Mouse (Mus musculus) layer of hippocampus, adult 2 months (tissue): ENCODE measurements around the gene Akap13. TPM values are rescaled to one million over a fixed set of nuclear protein-coding genes. Genes with fewer than 3 reads are reported as not detected.
A peak's percentile ranks its signal among the peaks of the same experiment; 100 is the strongest.

ENCODE experiments used
- DNase-seq, 2 experiments: peaks; one replicate each; pipeline ENCODE4 v3.0.0; 2022; ENCODE audit warnings: low spot score in 2 of 2
- H3K27ac ChIP-seq: fragments of 200-600 bp; 2 replicates; pipeline ENCODE4 v1.8.1; 2022
- H3K4me3 ChIP-seq: fragments of 200-600 bp; 2 replicates; pipeline ENCODE4 v1.8.1; 2022; ENCODE audit warnings: mild to moderate bottlenecking
- CTCF ChIP-seq: fragments of 200-600 bp; conservative IDR thresholded peaks from 2 replicates; pipeline ENCODE4 v1.8.1; 2022; ENCODE audit warnings: antibody characterized with exemption, mild to moderate bottlenecking, moderate library complexity
- total RNA-seq, 2 experiments: library from RNA; stranded (reverse); gene quantifications; 2 replicates each; pipeline ENCODE4 v1.2.3; 2021

Gene Akap13
- total RNA-seq, 2 experiments from 2014 or later = 66.5 to 73.6 TPM

DNA sequence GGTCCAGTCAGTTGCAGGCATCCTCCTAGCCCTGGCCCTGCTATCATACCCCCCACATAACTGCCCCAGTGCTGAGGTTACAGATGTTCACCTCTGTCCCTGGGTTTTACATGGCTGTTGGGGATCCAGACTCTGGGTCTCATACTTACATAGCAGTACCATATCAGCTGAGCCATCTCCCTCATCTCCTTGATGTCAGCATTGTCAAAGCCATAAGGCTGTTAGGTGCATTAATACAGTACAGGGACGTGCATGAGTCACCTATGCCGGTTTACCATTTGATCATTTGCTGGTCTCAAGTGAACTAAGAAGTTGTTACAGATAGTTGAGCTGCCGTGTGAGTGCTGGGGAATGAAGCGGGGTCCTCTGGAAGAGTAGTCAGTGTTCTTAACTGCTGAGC, 174.3 kb downstream of the Akap13 start:
- no peak for TF ChIP-seq CTCF
- H3K27ac ChIP-seq = no peak overlapping the region
- no peak overlapping the region for H3K4me3 ChIP-seq
- DNase-seq = no peak

DNA sequence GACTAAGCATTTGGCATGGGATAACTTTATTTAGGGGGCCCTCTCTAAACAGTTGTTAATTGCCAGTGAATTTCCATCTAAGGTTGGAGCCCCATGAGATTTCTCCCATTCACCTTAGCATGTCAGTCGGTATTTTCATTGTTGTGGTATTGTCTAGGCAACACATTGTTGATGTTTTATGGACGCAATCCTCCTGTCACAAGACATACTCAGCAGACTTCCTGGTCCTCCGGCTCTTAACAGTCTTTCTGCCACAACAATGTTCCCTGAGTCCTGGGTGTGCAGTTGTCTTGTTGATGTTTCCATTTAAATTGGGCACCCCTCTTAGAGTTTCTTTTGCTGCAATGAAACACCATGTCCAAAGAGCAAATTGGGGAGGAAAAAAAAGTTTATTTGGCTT, 177.6 kb downstream of the Akap13 start:
- no peak overlapping the region for H3K4me3 ChIP-seq
- DNase-seq = no peak
- no peak for TF ChIP-seq CTCF
- H3K27ac ChIP-seq = no peak overlapping the region

- no peak for DNase-seq
- H3K27ac ChIP-seq = no peak overlapping the region
- no peak for TF ChIP-seq CTCF
- no peak overlapping the region for H3K4me3 ChIP-seq
Measured at GRCm38 (mm10) chr7:75633393-75633792, 178.1 kb downstream of the Akap13 start.

DNA sequence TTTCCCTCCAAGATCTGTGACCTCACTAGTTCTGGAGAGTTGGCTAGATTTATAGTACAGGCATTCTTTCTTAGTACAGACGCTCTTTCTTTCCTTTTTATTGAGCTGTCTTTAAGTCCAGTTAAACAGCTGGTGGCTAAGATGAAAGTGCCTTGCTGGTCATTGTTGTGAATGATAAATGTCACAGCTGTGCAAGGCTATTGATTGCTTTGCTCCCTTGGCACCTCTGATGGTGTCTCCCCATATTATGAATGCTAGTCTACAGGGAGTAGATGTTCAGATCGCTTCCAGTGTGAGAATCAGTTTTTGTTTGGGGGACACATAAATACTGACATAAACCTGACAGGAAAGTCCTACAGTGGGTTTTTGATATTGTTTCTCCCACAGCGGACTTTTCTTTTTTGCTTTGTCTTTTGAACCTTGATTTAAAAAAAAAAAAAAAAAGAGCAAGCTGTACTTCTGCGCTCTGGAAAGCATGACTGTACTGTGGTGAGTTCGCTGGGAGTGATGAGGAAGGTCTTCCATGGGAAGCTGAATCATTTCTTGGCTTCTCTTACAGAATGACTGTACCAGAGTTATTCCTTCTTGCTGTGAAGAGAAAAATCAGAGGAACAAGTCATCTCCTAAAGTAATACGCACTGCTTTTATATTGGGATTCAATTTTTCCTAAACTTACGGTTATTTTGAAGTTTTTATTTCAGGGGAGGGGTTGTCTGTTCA, 178.6 kb downstream of the Akap13 start:
- no peak for DNase-seq
- no peak overlapping the region for H3K4me3 ChIP-seq
- TF ChIP-seq CTCF = no peak
- no peak overlapping the region for H3K27ac ChIP-seq

- Histone ChIP-seq H3K27ac (no peak overlapping the region), H3K4me3 (no peak overlapping the region)
- TF ChIP-seq CTCF = no peak
- DNase-seq = no peak
Measured at GRCm38 (mm10) chr7:75638769-75639168, 183.4 kb downstream of the Akap13 start.

GRCm38 (mm10) chr7:75639541-75639940, 184.2 kb downstream of the Akap13 start:
- H3K27ac ChIP-seq = peak overlapping the region; percentile 78; the same call in 1 of the 2 replicates

DNA sequence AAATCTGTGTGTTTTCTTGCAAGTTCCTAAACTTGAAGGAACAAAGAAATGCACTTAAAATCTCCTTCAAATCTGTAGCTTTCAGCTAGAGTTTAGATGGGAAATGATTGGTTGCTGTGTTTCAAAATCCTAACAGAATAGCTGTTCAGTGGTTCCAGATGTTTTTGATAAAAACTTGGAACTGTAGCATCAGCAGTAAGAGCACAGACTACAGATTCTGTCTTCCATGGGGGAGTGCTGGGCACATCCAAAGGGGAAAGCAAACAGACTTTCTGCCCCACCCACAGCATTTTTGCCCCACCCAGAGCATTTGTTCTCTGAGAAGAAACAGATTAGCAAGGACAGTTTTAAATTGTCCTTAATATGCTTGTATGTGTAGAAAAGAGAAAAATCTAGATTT, 184.7 kb downstream of the Akap13 start:
- TF ChIP-seq CTCF = no peak
- H3K27ac ChIP-seq = peak overlapping the region; percentile 78
- DNase-seq = no peak
- no peak overlapping the region for H3K4me3 ChIP-seq

More at GRCm38 (mm10) chr7:75639541-75639940, 184.2 kb downstream of the Akap13 start:
- no peak overlapping the region for H3K4me3 ChIP-seq
- TF ChIP-seq CTCF = peak; percentile 93
- peak; percentile 69 to 80 for DNase-seq

GRCm38 (mm10) chr7:75640671-75641070, 185.3 kb downstream of the Akap13 start:
- TF ChIP-seq CTCF = no peak

DNA sequence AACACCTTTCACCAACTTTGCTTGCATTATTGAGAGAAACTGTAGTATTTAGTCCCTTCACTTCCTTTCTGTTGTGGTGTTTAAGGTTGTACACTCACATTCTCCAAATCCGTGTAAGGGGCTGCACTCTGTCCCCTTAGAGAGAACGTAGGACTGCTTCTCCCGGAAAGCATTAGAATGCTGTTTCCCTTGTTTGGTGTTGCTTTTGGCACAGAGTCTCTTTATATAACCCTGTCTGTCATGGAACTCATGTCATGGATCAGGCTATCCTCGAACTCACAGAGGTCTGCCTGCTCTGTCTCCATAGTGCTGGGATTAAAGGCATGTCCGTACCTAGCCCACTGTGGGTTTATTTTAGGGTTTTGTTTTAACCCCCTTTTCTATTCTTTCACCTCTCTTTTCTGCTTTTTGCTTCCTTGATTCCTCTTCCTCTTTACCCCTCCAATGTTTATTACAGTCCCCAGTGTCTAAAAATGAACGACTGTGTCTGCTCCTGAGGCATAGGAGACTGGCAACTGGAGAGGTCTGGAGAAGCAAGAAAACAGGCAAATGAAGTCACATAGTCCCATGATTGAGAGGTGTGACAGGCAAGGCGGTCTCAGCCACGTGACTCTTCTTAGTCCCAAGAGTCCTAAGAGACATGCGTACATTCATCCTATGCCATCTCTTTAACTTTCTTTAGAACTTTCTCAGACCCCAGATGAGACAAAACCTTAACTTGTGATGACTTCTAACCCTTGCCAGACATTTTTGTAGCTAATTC, 186.3 kb downstream of the Akap13 start:
- Histone ChIP-seq H3K27ac (peak overlapping the region; percentile 78), H3K4me3 (peak overlapping the region; percentile 42; the same call in 1 of the 2 replicates)
- no peak for DNase-seq
- no peak for TF ChIP-seq CTCF

More at GRCm38 (mm10) chr7:75640671-75641070, 185.3 kb downstream of the Akap13 start:
- no peak for DNase-seq
- H3K4me3 ChIP-seq = no peak overlapping the region
- H3K27ac ChIP-seq = peak overlapping the region; percentile 78

DNA sequence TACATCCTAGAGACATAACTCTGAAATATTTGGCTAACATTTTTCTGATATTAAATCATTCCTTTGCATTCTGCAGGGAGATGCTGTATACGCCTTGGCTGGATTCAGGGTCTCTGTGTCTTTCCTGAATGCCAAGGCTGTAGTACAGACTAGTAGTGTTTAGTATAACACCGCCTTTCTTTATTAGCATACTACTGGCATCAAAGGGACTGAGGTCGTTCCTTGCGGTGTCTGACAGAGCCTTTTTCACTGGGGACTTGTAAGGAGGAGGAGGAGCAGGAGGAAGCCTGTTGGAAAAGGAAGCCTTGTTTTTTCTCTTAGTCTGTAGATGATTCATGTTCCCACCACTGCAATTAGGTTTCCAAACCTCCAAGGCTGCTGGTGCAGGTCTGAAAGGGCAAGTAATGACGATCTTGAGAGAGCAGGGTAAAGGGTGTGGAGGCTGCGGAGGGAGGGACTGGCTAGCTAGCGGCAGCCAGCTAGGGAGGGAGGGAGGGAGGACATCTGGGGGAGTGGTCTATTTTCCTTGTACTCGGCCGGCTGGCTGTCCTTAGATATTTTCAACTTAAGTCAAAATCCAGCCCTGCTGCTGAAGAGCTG, 186.9 kb downstream of the Akap13 start:
- Histone ChIP-seq H3K4me3 (peak overlapping the region; percentile 42), H3K27ac (peak overlapping the region; percentile 78)
- no peak for TF ChIP-seq CTCF
- no peak for DNase-seq

DNA sequence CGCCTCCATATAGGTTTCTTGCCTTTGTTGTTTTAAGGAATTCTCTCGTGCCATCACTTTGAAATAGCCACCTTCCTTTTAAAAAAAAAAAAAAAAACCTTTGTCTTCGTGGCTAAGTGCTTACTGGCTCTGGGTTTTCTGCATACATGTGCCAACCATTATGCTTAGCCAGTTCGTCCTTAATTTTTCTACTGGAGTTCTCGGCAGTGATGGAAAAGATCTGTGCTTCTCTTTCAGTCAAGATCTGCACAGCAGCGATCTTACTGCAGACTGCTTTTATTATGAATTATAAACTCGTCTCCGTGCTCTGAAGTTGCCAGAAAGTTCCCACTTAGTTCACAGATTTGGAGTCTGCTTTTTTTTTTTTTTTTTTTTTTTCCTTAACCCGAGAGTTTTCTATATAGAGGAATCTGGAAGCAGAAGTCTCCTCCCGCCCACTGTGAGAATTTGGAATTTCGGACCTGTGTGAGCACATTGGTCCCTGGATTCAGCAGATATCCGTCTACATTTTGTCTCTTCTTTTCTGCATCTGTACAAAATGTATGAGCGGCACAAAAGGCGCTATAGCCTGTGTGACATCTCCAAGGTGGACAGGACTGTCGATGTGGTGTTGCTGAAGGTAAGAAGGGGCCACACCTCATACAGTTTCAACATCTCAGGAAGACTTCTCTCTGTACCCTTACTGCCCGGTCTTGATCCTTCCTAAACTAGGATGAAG, 187.7 kb downstream of the Akap13 start:
- DNase-seq = no peak
- peak overlapping the region; percentile 42 for H3K4me3 ChIP-seq
- no peak for TF ChIP-seq CTCF
- H3K27ac ChIP-seq = peak overlapping the region; percentile 78; the same call in 1 of the 2 replicates

DNA sequence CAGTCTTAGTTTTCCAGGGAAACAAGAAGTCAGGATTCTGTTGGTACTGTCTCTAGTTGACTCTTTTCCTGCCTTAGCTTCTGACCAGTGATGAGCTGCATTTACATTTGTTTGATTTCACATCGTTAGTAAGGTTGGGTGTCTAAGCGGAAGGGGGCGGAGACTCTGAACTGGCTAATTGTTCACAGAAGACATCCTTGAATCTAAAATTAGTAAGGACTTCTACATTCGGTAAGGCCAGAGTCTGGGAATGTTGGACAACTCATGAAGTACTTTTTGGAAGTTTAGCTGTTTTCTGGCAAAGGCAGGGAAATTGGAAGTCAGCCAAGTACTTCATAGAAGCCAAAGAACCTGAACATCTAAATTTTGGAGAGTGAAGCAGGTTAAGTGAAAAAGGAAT, 188.7 kb downstream of the Akap13 start:
- Histone ChIP-seq H3K27ac (peak overlapping the region; percentile 40; the same call in 1 of the 2 replicates), H3K4me3 (peak overlapping the region; percentile 20)
- TF ChIP-seq CTCF = no peak
- DNase-seq = no peak
